In genomic region chr4:108579743-108580411, GRCm38 (mm10) we compare ENCODE assay signal across 9 mouse cellular contexts. TPM values are rescaled to one million over a fixed set of nuclear protein-coding genes. Genes with fewer than 3 reads are reported as not detected.
DNase-seq lines count a peak whose midpoint lies in the region; ATAC-seq and TF ChIP-seq lines count a peak whose summit lies in the region.
"Had no signal": no experiment of that assay in that cellular context is flagged by ENCODE, and none has a peak within 500 bp of the region (broad histone marks: within the 10 kb centered on the region; RNA-seq: fewer than 3 reads in every experiment).

No protein-coding gene starts in this region.

- H3K9ac ChIP-seq in liver, embryonic 11.5 days (ENCODE audit: low read depth, low read length) = peak overlapping the region; percentile 91

- peak overlapping the region; percentile 88 for H3K27ac ChIP-seq in heart, embryonic 10.5 days
- H3K27ac ChIP-seq in liver, embryonic 11.5 days (ENCODE audit: low read depth, low read length) = peak overlapping the region; percentile 89

- no peak for TF ChIP-seq CTCF in C2C12 (IDR thresholded peaks at IDR 0.05; ENCODE audit: control insufficient read depth, insufficient read depth, insufficient read length)

- H3K4me2 ChIP-seq in liver, embryonic 11.5 days = peak overlapping the region; percentile 60

- WGBS in heart, embryonic 10.5 days = under 1% methylated on average over 16 of the region's 16 CpGs
- WGBS in liver, embryonic 11.5 days = 1% methylated on average over 16 of the region's 16 CpGs

- ATAC-seq in liver, embryonic 11.5 days (replicated peaks; ENCODE audit: low FRiP score) = no peak; the same call in 1 of the 2 replicates

- no peak for DNase-seq in heart, embryonic 10.5 days (ENCODE audit: low spot score)
- no peak for DNase-seq in heart, postnatal 4 days
- DNase-seq in liver, embryonic 11.5 days (ENCODE audit: low spot score) = no peak
- DNase-seq in yolk sac, embryonic 10.5 days (ENCODE audit: low spot score) = no peak
- DNase-seq in gastrocnemius, postnatal 4 days (ENCODE audit: low spot score in 2 of 2) = no peak
- no peak for DNase-seq in left cerebral cortex, postnatal 36 days (ENCODE audit: low spot score in 2 of 2)

- peaks cover 91% of the 10 kb centered on the region for H3K79me2 ChIP-seq in C2C12 (ENCODE audit: control insufficient read depth, insufficient read depth)

- H3K4me1 ChIP-seq in heart, embryonic 10.5 days = peaks cover 25% of the 10 kb centered on the region
- H3K4me1 ChIP-seq in erythroblast, embryonic 14.5 days (ENCODE audit: control insufficient read depth) = peaks cover 49% of the 10 kb centered on the region
- H3K4me1 ChIP-seq in liver, embryonic 11.5 days (replicated peaks; ENCODE audit: control insufficient read depth, insufficient read depth, low read length) = peaks cover 8% of the 10 kb centered on the region

- H3K27me3 ChIP-seq in heart, embryonic 10.5 days (ENCODE audit: insufficient read depth, poor library complexity, severe bottlenecking) = no peaks in the 10 kb centered on the region
- no peaks in the 10 kb centered on the region for H3K27me3 ChIP-seq in C2C12 (ENCODE audit: control insufficient read depth, insufficient read depth, insufficient read length)
- H3K27me3 ChIP-seq in erythroblast, embryonic 14.5 days (ENCODE audit: control insufficient read depth) = no peaks in the 10 kb centered on the region
- no peaks in the 10 kb centered on the region for H3K27me3 ChIP-seq in liver, embryonic 11.5 days (replicated peaks; ENCODE audit: control insufficient read depth, insufficient read depth, low read length)
- H3K27me3 ChIP-seq: Patski had no signal

- intact Hi-C loops in left cerebral cortex, postnatal 36 days (cut with DNase I) = loop anchor here (2.0 to 5.0 kb wide), 3 partner anchors 39 to 243 kb away; partner anchors contain the start of gene Cc2d1b

- H3ac ChIP-seq in C2C12 (ENCODE audit: control insufficient read depth, insufficient read length, low read depth) = peak overlapping the region; percentile 96

- peak overlapping the region; percentile 84 for H3K4me3 ChIP-seq in heart, embryonic 10.5 days
- H3K4me3 ChIP-seq in C2C12 (ENCODE audit: insufficient read depth, poor library complexity, severe bottlenecking) = peak overlapping the region; percentile 86
- H3K4me3 ChIP-seq in erythroblast, embryonic 14.5 days (replicated peaks) = peak overlapping the region; percentile 98
- H3K4me3 ChIP-seq in liver, embryonic 11.5 days (ENCODE audit: low read depth, low read length) = peak overlapping the region; percentile 92

- peaks cover 81% of the 10 kb centered on the region for H3K79me3 ChIP-seq in C2C12 (ENCODE audit: low read depth)

- H3K36me3 ChIP-seq in heart, embryonic 10.5 days = peaks cover 29% of the 10 kb centered on the region
- H3K36me3 ChIP-seq in C2C12 (ENCODE audit: control insufficient read depth, insufficient read depth) = peaks cover 19% of the 10 kb centered on the region
- H3K36me3 ChIP-seq in erythroblast, embryonic 14.5 days (ENCODE audit: control insufficient read depth) = peaks cover 61% of the 10 kb centered on the region
- H3K36me3 ChIP-seq in liver, embryonic 11.5 days (ENCODE audit: control insufficient read depth, insufficient read depth, low read length) = peaks cover 3% of the 10 kb centered on the region; the same call in 1 of the 2 replicates

- H3K9me3 ChIP-seq in heart, embryonic 10.5 days = no peaks in the 10 kb centered on the region
- H3K9me3 ChIP-seq in erythroblast, embryonic 14.5 days (ENCODE audit: control insufficient read depth, low read length) = peaks cover 10% of the 10 kb centered on the region
- H3K9me3 ChIP-seq in liver, embryonic 11.5 days (ENCODE audit: control insufficient read depth, low read length) = no peaks in the 10 kb centered on the region

TF ChIP-seq in C2C12, 6 proteins besides CTCF, POLR2A, EP300 and RAD21:
- TF ChIP-seq MYOG (IDR thresholded peaks at IDR 0.05; ENCODE audit: control insufficient read depth, extremely low read depth, insufficient read length) (no peak), MYOD1 (IDR thresholded peaks at IDR 0.05; ENCODE audit: control insufficient read depth, insufficient read length, low read depth) (no peak), USF1 (IDR thresholded peaks at IDR 0.05; ENCODE audit: low read depth) (no peak), FOSL1 (IDR thresholded peaks at IDR 0.05; ENCODE audit: insufficient read depth, low read length, poor library complexity, severe bottlenecking) (no peak), MAX (IDR thresholded peaks at IDR 0.05) (no peak), CEBPB (IDR thresholded peaks at IDR 0.05; ENCODE audit: low read depth) (no peak)
TF ChIP-seq in C2C12: peak in this region for 0.

RNA-seq across cellular contexts. Expression of gene Orc1, which starts 0.7 kb away (rescaled TPM):
- 11.7 and 14.3 TPM in 2 replicates for polyA plus RNA-seq in heart, embryonic 10.5 days (2016; fragmentation: Nextera tagmentation; extraction: Ambion mirVana)
- total RNA-seq in heart, postnatal 4 days (2021) = 1 to 10 TPM; 3.4 to 4.3 TPM
- polyA plus RNA-seq in C2C12 (2012; fragmentation: generic; extraction: Trizol) = 6.2 TPM
- 1.0 and 1.3 TPM in 2 replicates for polyA plus RNA-seq in erythroblast, embryonic 14.5 days (2012)
- polyA plus RNA-seq in liver, embryonic 11.5 days (2014; fragmentation: Nextera tagmentation; extraction: Ambion mirVana) = 30.2 and 36.1 TPM in 2 replicates
- total RNA-seq in gastrocnemius, postnatal 4 days (2021) = 1 to 10 TPM; 1.4 to 2.0 TPM
- not detected for total RNA-seq in left cerebral cortex, postnatal 36 days (2021)

RNA-seq across cellular contexts. Expression of gene Prpf38a, which starts 0.7 kb away (rescaled TPM):
- 75.5 and 88.7 TPM in 2 replicates for polyA plus RNA-seq in heart, embryonic 10.5 days (2016; fragmentation: Nextera tagmentation; extraction: Ambion mirVana)
- total RNA-seq in heart, postnatal 4 days (2021) = 10 to 100 TPM; 33.9 to 35.0 TPM
- polyA plus RNA-seq in C2C12 (2012; fragmentation: generic; extraction: Trizol) = 35.9 TPM
- polyA plus RNA-seq in erythroblast, embryonic 14.5 days (2012) = 0.38 and 0.47 TPM in 2 replicates
- polyA plus RNA-seq in liver, embryonic 11.5 days (2014; fragmentation: Nextera tagmentation; extraction: Ambion mirVana) = 89.0 and 96.2 TPM in 2 replicates
- total RNA-seq in gastrocnemius, postnatal 4 days (2021) = 10 to 100 TPM; 35.5 to 39.3 TPM
- 10 to 100 TPM; 28.7 to 29.1 TPM for total RNA-seq in left cerebral cortex, postnatal 36 days (2021)

RNA-seq across cellular contexts. Expression of gene Cc2d1b, which starts 39.9 kb away (rescaled TPM):
- 23.1 and 24.7 TPM in 2 replicates for polyA plus RNA-seq in heart, embryonic 10.5 days (2016; fragmentation: Nextera tagmentation; extraction: Ambion mirVana)
- total RNA-seq in heart, postnatal 4 days (2021) = 10 to 100 TPM; 24.5 to 24.6 TPM
- polyA plus RNA-seq in C2C12 (2012; fragmentation: generic; extraction: Trizol) = 33.6 TPM
- 2.5 and 2.6 TPM in 2 replicates for polyA plus RNA-seq in erythroblast, embryonic 14.5 days (2012)
- polyA plus RNA-seq in liver, embryonic 11.5 days (2014; fragmentation: Nextera tagmentation; extraction: Ambion mirVana) = 24.7 and 27.8 TPM in 2 replicates
- total RNA-seq in gastrocnemius, postnatal 4 days (2021) = 10 to 100 TPM; 30.0 to 33.1 TPM
- total RNA-seq in left cerebral cortex, postnatal 36 days (2021) = 10 to 100 TPM; 31.3 to 48.2 TPM

Comparison
In these comparisons a context has a peak if more than half of its experiments do, and no peak if none do; other contexts are left out.
1. RNA of gene Prpf38a, which starts 0.7 kb away (polyA plus RNA-seq): 89.0 to 96.2 TPM in liver, embryonic 11.5 days, 75.5 to 88.7 TPM in heart, embryonic 10.5 days and 35.9 TPM in C2C12 (single experiment); 0.38 to 0.47 TPM in erythroblast, embryonic 14.5 days; every median in the first group is over 10 times any median in the second.
2. Peak in every context shown above with its lines, with median percentiles within 50 percentile points of each other: H3K4me3 ChIP-seq.